Mouse (Mus musculus): ENCODE data around the gene Hist1h1b. TPM values are rescaled to one million over a fixed set of nuclear protein-coding genes. Genes with fewer than 3 reads are reported as not detected.
"Not testable (repeated sequence)": the region's sequence is repeated elsewhere in the genome, so short reads cannot be mapped to it uniquely, and the experiment has no call there.

Hist1h1b gene
- 15.4 and 16.9 TPM in 2 replicates for polyA plus RNA-seq (2014; fragmentation: Nextera tagmentation; extraction: Ambion mirVana)

DNA sequence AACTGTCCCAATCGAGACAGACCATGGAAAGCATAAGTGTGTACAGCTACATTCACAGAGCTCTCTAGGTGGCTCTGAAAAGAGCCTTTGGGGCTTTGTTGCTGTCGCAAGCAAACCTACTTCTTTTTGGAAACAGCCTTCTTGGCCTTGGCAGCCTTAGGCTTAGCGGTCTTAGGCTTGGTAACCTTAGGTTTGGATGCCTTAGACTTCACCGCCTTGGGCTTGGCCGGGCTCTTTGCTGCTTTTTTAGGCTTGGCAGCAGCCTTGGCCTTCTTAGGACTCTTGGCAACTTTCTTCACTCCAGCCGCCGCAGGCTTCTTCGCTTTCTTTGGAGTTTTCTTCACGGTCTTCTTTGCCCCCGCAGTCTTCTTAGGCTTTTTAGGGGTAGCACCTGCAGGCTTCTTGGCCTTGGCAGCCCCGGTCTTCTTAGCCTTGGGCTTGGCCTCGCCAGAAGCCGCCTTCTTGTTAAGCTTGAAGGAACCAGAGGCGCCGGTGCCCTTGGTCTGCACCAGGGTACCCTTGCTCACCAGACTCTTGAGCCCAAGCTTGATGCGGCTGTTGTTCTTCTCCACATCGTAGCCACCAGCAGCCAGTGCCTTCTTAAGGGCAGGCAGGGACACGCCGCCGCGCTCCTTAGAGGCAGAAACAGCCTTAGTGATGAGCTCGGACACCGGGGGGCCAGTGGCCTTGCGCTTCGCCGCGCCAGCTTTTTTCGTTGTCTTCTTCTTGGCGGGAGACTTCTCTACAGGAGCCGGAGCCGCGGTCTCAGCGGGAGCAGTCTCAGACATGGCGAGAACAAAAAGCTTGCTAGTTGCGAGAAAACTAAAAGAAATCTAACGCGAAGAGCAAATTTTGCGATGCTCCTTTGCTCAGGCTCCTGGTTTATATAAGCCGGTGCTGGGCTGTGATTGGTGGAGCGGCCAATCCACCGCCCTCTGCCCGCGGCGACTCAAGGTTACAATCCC lies at the start of gene Hist1h1b:
Hist1h1b (minus strand) TSS at position 859 of the 965 bp plus-strand sequence.
- H3K36me3 ChIP-seq (ENCODE audit: control insufficient read depth, insufficient read depth, low read length), result no peaks in the 10 kb centered on the region
- no peaks in the 10 kb centered on the region for H3K9me3 ChIP-seq (ENCODE audit: control insufficient read depth, low read length)
- peak within 1 kb of the TSS; percentile 77 for H3K4me2 ChIP-seq (ENCODE audit: low read depth)
- peak; percentile 80 for DNase-seq (ENCODE audit: low spot score)
- H3K27ac ChIP-seq (ENCODE audit: low read depth, low read length), result peak within 1 kb of the TSS; percentile 94
- H3K4me1 ChIP-seq (ENCODE audit: control insufficient read depth, insufficient read depth, low read length), result peaks cover 9% of the 10 kb centered on the region; the same call in 1 of the 2 replicates
- peak within 1 kb of the TSS; percentile 37 for H3K4me3 ChIP-seq (ENCODE audit: low read depth, low read length)
- under 1% methylated on average over 44 of the region's 44 CpGs for WGBS
- ATAC-seq (ENCODE audit: insufficient read depth, low FRiP score, low TSS enrichment), result peak; percentile 35; the same call in 1 of the 2 replicates
- peak within 1 kb of the TSS; percentile 74 for H3K9ac ChIP-seq (ENCODE audit: low read length)
- H3K27me3 ChIP-seq (ENCODE audit: control insufficient read depth, insufficient read depth, low read length), result no peaks in the 10 kb centered on the region

DNA sequence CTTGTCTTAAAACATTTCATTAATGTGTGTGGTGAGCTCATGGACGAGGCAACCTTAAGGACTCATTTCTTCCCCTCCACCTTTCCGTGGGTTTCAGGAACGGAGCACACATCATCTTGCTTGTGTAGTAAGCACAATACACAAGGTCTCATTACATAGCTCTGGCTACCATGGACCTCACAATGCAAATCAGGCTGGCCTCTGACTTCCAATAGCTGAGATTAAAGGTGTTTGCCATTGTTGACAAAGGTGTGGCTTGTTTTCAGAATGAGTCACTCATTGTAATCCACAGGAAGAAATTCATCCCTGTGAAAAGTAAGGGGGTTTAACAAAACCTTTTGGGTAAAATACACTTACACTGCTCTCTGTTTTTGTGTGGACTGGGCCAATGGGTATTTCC lies 48.1 kb upstream of the Hist1h1b start:
- no peak overlapping the region for H3K27ac ChIP-seq (ENCODE audit: low read depth, low read length)
- H3K36me3 ChIP-seq (ENCODE audit: control insufficient read depth, insufficient read depth, low read length), result no peaks in the 10 kb centered on the region
- no peaks in the 10 kb centered on the region for H3K27me3 ChIP-seq (ENCODE audit: control insufficient read depth, insufficient read depth, low read length)
- no peaks in the 10 kb centered on the region for H3K9me3 ChIP-seq (ENCODE audit: control insufficient read depth, low read length)
- H3K4me1 ChIP-seq (ENCODE audit: control insufficient read depth, insufficient read depth, low read length), result no peaks in the 10 kb centered on the region
- no peak overlapping the region for H3K4me3 ChIP-seq (ENCODE audit: low read depth, low read length)
- no peak for DNase-seq (ENCODE audit: low spot score)
- no peak overlapping the region for H3K4me2 ChIP-seq (ENCODE audit: low read depth)
- H3K9ac ChIP-seq (ENCODE audit: low read length), result no peak overlapping the region
- no peak for ATAC-seq (ENCODE audit: insufficient read depth, low FRiP score, low TSS enrichment)
- 80% methylated on average over 3 of the region's 3 CpGs for WGBS

DNA sequence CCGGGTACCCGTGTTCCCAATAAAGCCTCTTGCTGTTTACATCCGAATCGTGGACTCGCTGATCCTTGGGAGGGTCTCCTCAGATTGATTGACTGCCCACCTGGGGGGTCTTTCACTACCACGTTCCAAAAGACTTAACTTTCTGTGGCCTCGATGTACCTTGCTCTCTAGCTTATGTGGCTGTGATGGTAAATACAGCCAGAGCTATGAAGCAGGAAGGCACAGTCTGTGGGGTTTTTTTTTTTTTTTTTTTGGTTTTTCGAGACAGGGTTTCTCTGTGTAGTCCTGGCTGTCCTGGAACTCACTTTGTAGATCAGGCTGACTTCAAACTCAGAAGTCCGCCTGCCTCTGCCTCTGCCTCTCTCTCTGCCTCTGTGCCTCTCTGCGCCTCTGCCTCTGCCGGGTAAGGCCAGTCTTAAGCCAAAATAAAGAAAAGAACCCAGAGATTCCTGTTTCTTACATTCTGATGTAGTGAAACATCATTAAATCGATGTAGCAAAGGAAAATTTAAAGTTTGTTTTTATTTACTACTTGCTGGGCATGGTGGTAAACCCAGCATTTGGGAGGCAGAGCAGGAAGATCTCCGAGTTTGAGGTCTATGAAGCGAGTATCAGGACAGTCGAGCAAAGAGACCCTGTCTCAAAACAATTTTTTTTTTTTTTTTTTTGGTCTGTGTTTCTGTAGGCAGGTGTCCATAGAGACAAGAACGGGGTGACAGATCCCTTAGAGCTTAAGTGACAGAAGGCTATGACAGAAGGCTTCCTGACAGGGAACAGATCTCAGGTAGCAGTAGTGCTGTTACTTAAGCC lies 39.9 kb upstream of the Hist1h1b start:
- ATAC-seq (ENCODE audit: insufficient read depth, low FRiP score, low TSS enrichment); H3K4me3 ChIP-seq (ENCODE audit: low read depth, low read length); H3K27me3 ChIP-seq (ENCODE audit: control insufficient read depth, insufficient read depth, low read length); DNase-seq (ENCODE audit: low spot score); H3K4me1 ChIP-seq (ENCODE audit: control insufficient read depth, insufficient read depth, low read length); H3K9ac ChIP-seq (ENCODE audit: low read length); H3K9me3 ChIP-seq (ENCODE audit: control insufficient read depth, low read length); H3K4me2 ChIP-seq (ENCODE audit: low read depth); H3K36me3 ChIP-seq (ENCODE audit: control insufficient read depth, insufficient read depth, low read length); H3K27ac ChIP-seq (ENCODE audit: low read depth, low read length): not testable (repeated sequence)
- WGBS, result 73% methylated on average over 6 of the region's 16 CpGs

DNA sequence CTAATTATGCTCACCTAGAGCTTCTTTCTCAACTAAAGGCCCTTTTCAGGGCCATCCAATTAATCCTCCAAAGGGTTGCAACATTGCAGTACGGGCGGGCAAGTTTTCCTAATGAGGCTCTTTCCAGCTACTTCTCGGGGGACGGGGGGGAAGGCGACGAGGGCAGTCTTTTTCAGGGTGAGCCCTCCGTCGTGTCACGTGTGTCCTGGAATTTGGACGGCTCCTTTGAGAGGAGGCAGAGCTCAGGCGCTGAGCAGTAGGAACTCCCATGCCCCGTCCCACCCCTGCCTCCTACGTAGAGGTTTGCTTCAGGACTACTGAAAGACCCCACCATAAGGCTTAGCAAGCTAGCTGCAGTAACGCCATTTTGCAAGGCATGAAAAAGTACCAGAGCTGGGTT lies 31.7 kb upstream of the Hist1h1b start:
- WGBS, result 0% methylated on average over 12 of the region's 14 CpGs
- H3K4me3 ChIP-seq (ENCODE audit: low read depth, low read length); H3K27ac ChIP-seq (ENCODE audit: low read depth, low read length): not testable (repeated sequence)

DNA sequence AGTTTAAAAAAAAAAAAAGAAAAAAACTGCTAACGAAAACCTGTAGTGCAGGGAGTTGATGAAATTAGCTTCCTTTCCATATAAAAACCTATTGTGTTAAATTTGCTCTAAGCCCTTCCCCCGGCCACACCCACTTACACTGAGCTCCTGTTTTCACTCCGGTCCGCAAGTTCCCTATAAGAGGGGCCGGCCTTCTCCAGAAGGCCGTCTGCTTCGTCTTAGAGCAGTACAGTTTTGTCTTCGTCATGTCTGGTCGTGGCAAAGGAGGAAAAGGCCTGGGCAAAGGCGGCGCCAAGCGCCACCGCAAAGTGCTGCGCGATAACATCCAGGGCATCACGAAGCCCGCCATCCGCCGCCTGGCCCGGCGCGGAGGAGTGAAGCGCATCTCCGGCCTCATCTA lies 31.1 kb upstream of the Hist1h1b start, which contains the start of gene Hist1h4m:
Hist1h4m (plus strand) TSS at position 208 of the 400 bp plus-strand sequence.
- H3K4me2 ChIP-seq (ENCODE audit: low read depth), result 0 out of 2 replicates have a peak within 1 kb of the TSS, but pooled peaks have one; percentile 28
- H3K9ac ChIP-seq (ENCODE audit: low read length); H3K36me3 ChIP-seq (ENCODE audit: control insufficient read depth, insufficient read depth, low read length); H3K4me1 ChIP-seq (ENCODE audit: control insufficient read depth, insufficient read depth, low read length); H3K27ac ChIP-seq (ENCODE audit: low read depth, low read length); H3K27me3 ChIP-seq (ENCODE audit: control insufficient read depth, insufficient read depth, low read length); H3K4me3 ChIP-seq (ENCODE audit: low read depth, low read length); DNase-seq (ENCODE audit: low spot score); H3K9me3 ChIP-seq (ENCODE audit: control insufficient read depth, low read length): not testable (repeated sequence)
- WGBS, result no CpG with 5 or more reads among the region's 24 CpGs
- ATAC-seq (ENCODE audit: insufficient read depth, low FRiP score, low TSS enrichment), result peak; percentile 56

More for the DNA sequence above, 31.7 kb upstream of the Hist1h1b start:
- not testable (repeated sequence) for H3K9me3 ChIP-seq (ENCODE audit: control insufficient read depth, low read length); H3K9ac ChIP-seq (ENCODE audit: low read length); H3K4me1 ChIP-seq (ENCODE audit: control insufficient read depth, insufficient read depth, low read length); H3K27me3 ChIP-seq (ENCODE audit: control insufficient read depth, insufficient read depth, low read length); DNase-seq (ENCODE audit: low spot score); H3K36me3 ChIP-seq (ENCODE audit: control insufficient read depth, insufficient read depth, low read length)
- 0 out of 2 replicates have a peak overlapping the region, but pooled peaks have one; percentile 28 for H3K4me2 ChIP-seq (ENCODE audit: low read depth)
- peak; percentile 40 for ATAC-seq (ENCODE audit: insufficient read depth, low FRiP score, low TSS enrichment)

DNA sequence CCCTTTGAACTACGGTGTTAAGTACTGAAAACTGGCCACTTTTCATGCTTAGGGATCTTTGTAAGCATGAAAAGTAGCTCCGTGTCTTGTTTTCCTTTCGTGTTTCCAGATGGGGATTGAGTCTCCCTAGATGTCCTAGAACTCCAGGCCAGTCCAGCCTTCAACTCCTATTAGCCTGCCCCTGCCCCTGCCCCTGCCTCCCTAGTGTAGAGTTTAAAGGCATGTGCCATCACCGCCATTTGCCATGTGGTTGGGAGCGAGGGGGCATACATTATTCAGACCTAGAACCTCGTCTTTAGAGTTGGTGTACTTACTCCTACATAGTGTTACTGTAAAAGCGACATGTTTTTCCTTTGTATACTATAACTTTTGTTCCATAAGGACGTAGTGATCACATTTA lies 30.6 kb upstream of the Hist1h1b start:
- not testable (repeated sequence) for H3K4me2 ChIP-seq (ENCODE audit: low read depth); H3K27ac ChIP-seq (ENCODE audit: low read depth, low read length); H3K4me1 ChIP-seq (ENCODE audit: control insufficient read depth, insufficient read depth, low read length); H3K4me3 ChIP-seq (ENCODE audit: low read depth, low read length); H3K36me3 ChIP-seq (ENCODE audit: control insufficient read depth, insufficient read depth, low read length); H3K27me3 ChIP-seq (ENCODE audit: control insufficient read depth, insufficient read depth, low read length); H3K9ac ChIP-seq (ENCODE audit: low read length); DNase-seq (ENCODE audit: low spot score); H3K9me3 ChIP-seq (ENCODE audit: control insufficient read depth, low read length)
- ATAC-seq (ENCODE audit: insufficient read depth, low FRiP score, low TSS enrichment), result peak; percentile 40
- WGBS, result no CpG with 5 or more reads among the region's 8 CpGs

DNA sequence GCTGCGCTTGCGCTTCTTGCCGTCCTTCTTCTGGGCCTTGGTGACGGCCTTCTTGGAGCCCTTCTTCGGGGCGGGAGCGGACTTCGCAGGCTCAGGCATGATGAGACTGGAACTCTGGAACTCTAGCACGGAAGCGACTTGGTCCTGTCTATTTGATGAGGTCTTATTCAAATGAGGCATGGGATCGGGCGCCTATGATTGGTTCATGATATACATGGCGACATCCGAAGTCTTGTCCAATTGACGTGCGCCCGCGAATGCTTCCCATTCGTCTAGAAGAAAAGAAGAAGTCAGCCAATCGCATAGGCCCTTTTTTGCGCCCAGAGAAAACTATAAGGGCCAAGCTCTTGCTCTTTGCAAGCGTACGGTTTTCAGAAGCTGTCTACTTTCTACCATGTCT lies 29.6 kb upstream of the Hist1h1b start, which contains the start of the genes Hist1h2bq and Hist1h2ao:
Hist1h2bq (minus strand) TSS at position 125 of the 400 bp plus-strand sequence.
Hist1h2ao (plus strand) TSS at position 393 of the 400 bp plus-strand sequence.
- not testable (repeated sequence) for H3K9ac ChIP-seq (ENCODE audit: low read length); H3K27me3 ChIP-seq (ENCODE audit: control insufficient read depth, insufficient read depth, low read length); H3K9me3 ChIP-seq (ENCODE audit: control insufficient read depth, low read length); H3K4me2 ChIP-seq (ENCODE audit: low read depth); H3K4me3 ChIP-seq (ENCODE audit: low read depth, low read length); H3K36me3 ChIP-seq (ENCODE audit: control insufficient read depth, insufficient read depth, low read length); H3K27ac ChIP-seq (ENCODE audit: low read depth, low read length); DNase-seq (ENCODE audit: low spot score); H3K4me1 ChIP-seq (ENCODE audit: control insufficient read depth, insufficient read depth, low read length)
- ATAC-seq (ENCODE audit: insufficient read depth, low FRiP score, low TSS enrichment), result peak; percentile 97
- no CpG with 5 or more reads among the region's 23 CpGs for WGBS

DNA sequence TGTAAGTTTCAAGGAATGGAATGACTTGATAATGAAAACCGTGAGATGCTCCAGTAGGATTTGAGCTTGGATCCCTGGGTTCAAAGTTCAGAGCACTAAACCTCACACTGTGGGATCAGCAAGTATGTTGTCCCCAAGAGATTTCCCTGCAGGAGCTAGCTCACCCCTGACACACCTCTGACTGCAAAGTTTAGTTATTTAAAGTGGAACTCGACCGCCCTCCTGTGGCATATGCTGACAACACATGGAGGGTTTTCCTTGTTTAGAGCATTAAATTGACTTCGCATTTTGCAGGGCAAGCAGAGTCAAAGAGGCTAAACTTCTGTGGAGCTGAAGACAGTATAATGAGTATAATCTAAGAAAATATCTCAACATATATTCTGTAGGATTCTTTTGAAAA lies 22.6 kb upstream of the Hist1h1b start:
- peak; percentile 74; the same call in 1 of the 2 replicates for ATAC-seq (ENCODE audit: insufficient read depth, low FRiP score, low TSS enrichment)
- H3K4me3 ChIP-seq (ENCODE audit: low read depth, low read length); H3K9ac ChIP-seq (ENCODE audit: low read length); H3K4me2 ChIP-seq (ENCODE audit: low read depth); H3K4me1 ChIP-seq (ENCODE audit: control insufficient read depth, insufficient read depth, low read length); H3K27ac ChIP-seq (ENCODE audit: low read depth, low read length); H3K36me3 ChIP-seq (ENCODE audit: control insufficient read depth, insufficient read depth, low read length); DNase-seq (ENCODE audit: low spot score); H3K27me3 ChIP-seq (ENCODE audit: control insufficient read depth, insufficient read depth, low read length); H3K9me3 ChIP-seq (ENCODE audit: control insufficient read depth, low read length): not testable (repeated sequence)
- no CpG with 5 or more reads among the region's 4 CpGs for WGBS

All from neural tube, embryonic 11.5 days (tissue).